Mouse (Mus musculus) myocyte (in vitro differentiated cells): ENCODE measurements at regions not wholly inside any gene's neighbourhood (a gene's known extent, or its start where the extent isn't known, plus 50 kb on each side); places are given as distances from the start of the nearest gene placed in this dataset.

ENCODE experiments used
- CEBPB ChIP-seq: IDR thresholded peaks from 2 replicates; pipeline ENCODE4 v1.6.1; 2011; ENCODE audit warnings: mild to moderate bottlenecking, moderate library complexity; ENCODE audit not compliant: poor library complexity, insufficient read depth, severe bottlenecking
- E2F4 ChIP-seq: IDR thresholded peaks from one replicate; pipeline ENCODE4 v1.6.1; 2011; ENCODE audit warnings: mild to moderate bottlenecking, control low read depth, moderate library complexity; ENCODE audit not compliant: insufficient read depth
- MAX ChIP-seq: IDR thresholded peaks from one replicate; pipeline ENCODE4 v1.6.1; 2011; ENCODE audit warnings: low read depth, mild to moderate bottlenecking, control low read depth
- MYOD1 ChIP-seq, 3 experiments: IDR thresholded peaks; one replicate each; pipeline ENCODE4 v1.6.1; 2011; ENCODE audit warnings: control low read depth in 2 of 3, low read depth in 2 of 3, mild to moderate bottlenecking in 2 of 3, moderate library complexity in 1 of 3; ENCODE audit not compliant: insufficient read length in 2 of 3, control insufficient read depth in 1 of 3
- MYOG ChIP-seq, 3 experiments: IDR thresholded peaks; one replicate each; pipeline ENCODE4 v1.6.1; 2011; ENCODE audit warnings: control low read depth in 2 of 3, low read depth in 2 of 3, mild to moderate bottlenecking in 2 of 3; ENCODE audit not compliant: insufficient read length in 2 of 3, control insufficient read depth in 1 of 3, insufficient read depth in 1 of 3
- POLR2A ChIP-seq: IDR thresholded peaks from one replicate; pipeline ENCODE4 v1.6.1; 2011; ENCODE audit warnings: low read depth, mild to moderate bottlenecking, control low read depth, moderate library complexity; ENCODE audit not compliant: insufficient read length
- POLR2AphosphoS2 ChIP-seq: IDR thresholded peaks from one replicate; pipeline ENCODE4 v1.6.1; 2011; ENCODE audit warnings: low read depth, control low read depth; ENCODE audit not compliant: insufficient read length
- REST ChIP-seq: IDR thresholded peaks from one replicate; pipeline ENCODE4 v1.6.1; 2011; ENCODE audit warnings: mild to moderate bottlenecking, control low read depth, moderate library complexity; ENCODE audit not compliant: insufficient read depth, insufficient read length
- SRF ChIP-seq: IDR thresholded peaks from one replicate; pipeline ENCODE4 v1.6.1; 2011; ENCODE audit warnings: low read depth; ENCODE audit not compliant: control insufficient read depth, insufficient read length
- TCF12 ChIP-seq: IDR thresholded peaks from one replicate; pipeline ENCODE4 v1.6.1; 2011; ENCODE audit warnings: mild to moderate bottlenecking, control low read depth; ENCODE audit not compliant: poor library complexity, insufficient read depth, severe bottlenecking
- TCF3 ChIP-seq: IDR thresholded peaks from one replicate; pipeline ENCODE4 v1.6.1; 2011; ENCODE audit warnings: low read depth, control low read depth; ENCODE audit not compliant: insufficient read length
- USF1 ChIP-seq: IDR thresholded peaks from one replicate; pipeline ENCODE4 v1.6.1; 2011; ENCODE audit warnings: low read depth, mild to moderate bottlenecking, control low read depth, moderate library complexity

- TF ChIP-seq SRF (no peak), E2F4 (no peak), MAX (no peak), POLR2AphosphoS2 (no peak), USF1 (no peak), TCF12 (no peak), POLR2A (no peak), MYOD1 (IDR thresholded peaks at IDR 0.05; ENCODE audit: control insufficient read depth in 1 of 3, insufficient read length in 2 of 3, low read depth in 2 of 3) (no peak), TCF3 (no peak), CEBPB (no peak), REST (no peak), MYOG (IDR thresholded peaks at IDR 0.05; ENCODE audit: control insufficient read depth in 1 of 3, insufficient read depth in 1 of 3, insufficient read length in 2 of 3, low read depth in 2 of 3) (no peak)
Measured at GRCm38 (mm10) chr12:15970262-15970661, 153.5 kb upstream of the Trib2 start.
